Mouse (Mus musculus) thymus, adult 2 months (tissue): Measurements from ENCODE around the gene Syngr4. TPM values are rescaled to one million over a fixed set of nuclear protein-coding genes. Genes with fewer than 3 reads are reported as not detected.
A peak's percentile ranks its signal among the peaks of the same experiment; 100 is the strongest.

Experiments
- DNase-seq: peaks from one replicate; pipeline ENCODE4 v3.0.0; 2021
- H3K27ac ChIP-seq: fragments of 200-500 bp; 2 replicates; pipeline ENCODE4 v1.5.1; 2012; ENCODE audit warnings: low read length, control low read depth; ENCODE audit not compliant: control insufficient read depth, insufficient read depth
- H3K27me3 ChIP-seq: fragments of 200-500 bp; 2 replicates; pipeline ENCODE4 v1.6.1; 2012; ENCODE audit warnings: mild to moderate bottlenecking, low read length, moderate library complexity, mixed read lengths; ENCODE audit not compliant: control insufficient read depth, insufficient read depth
- H3K36me3 ChIP-seq: fragments of 200-500 bp; 2 replicates; pipeline ENCODE4 v1.6.1; 2012; ENCODE audit warnings: mild to moderate bottlenecking, low read length, moderate library complexity; ENCODE audit not compliant: control insufficient read depth, insufficient read depth
- H3K4me1 ChIP-seq: fragments of 200-500 bp; replicated peaks from 2 replicates; pipeline ENCODE4 v1.6.1; 2012; ENCODE audit warnings: low read length; ENCODE audit not compliant: control insufficient read depth, insufficient read depth
- H3K4me3 ChIP-seq: fragments of 200-500 bp; 2 replicates; pipeline ENCODE4 v1.5.1; 2012; ENCODE audit warnings: mild to moderate bottlenecking, low read length, control low read depth, moderate library complexity; ENCODE audit not compliant: control insufficient read depth, insufficient read depth
- CTCF ChIP-seq: fragments of 200-500 bp; IDR thresholded peaks from 2 replicates; pipeline ENCODE4 v1.5.1; 2012; ENCODE audit warnings: mild to moderate bottlenecking, control low read depth, low read length, moderate library complexity, borderline replicate concordance; ENCODE audit not compliant: control insufficient read depth, poor library complexity, insufficient read depth; ENCODE audit errors: extremely low read depth
- POLR2A ChIP-seq: fragments of 200-500 bp; IDR thresholded peaks from 2 replicates; pipeline ENCODE4 v1.6.1; 2012; ENCODE audit warnings: mild to moderate bottlenecking, low read length, control low read depth, moderate library complexity; ENCODE audit not compliant: control insufficient read depth, poor library complexity, insufficient read depth; ENCODE audit errors: extremely low read depth
- WGBS: fragments of 180-500 bp; shearing (Covaris S2); methylation state at CpG from one replicate; pipeline ENCODE4 v1.1.7; 2018; 5-methylcytosine and 5-hydroxymethylcytosine counted together
- polyA plus RNA-seq: library from polyadenylated mRNA; depleted of rRNA; stranded (reverse); fragments of >200 nt; gene quantifications from 2 replicates; pipeline ENCODE4 v1.2.3, GENCODE M21; 2012

Syngr4 gene
- polyA plus RNA-seq, 1 experiment = 2.9 TPM

DNA sequence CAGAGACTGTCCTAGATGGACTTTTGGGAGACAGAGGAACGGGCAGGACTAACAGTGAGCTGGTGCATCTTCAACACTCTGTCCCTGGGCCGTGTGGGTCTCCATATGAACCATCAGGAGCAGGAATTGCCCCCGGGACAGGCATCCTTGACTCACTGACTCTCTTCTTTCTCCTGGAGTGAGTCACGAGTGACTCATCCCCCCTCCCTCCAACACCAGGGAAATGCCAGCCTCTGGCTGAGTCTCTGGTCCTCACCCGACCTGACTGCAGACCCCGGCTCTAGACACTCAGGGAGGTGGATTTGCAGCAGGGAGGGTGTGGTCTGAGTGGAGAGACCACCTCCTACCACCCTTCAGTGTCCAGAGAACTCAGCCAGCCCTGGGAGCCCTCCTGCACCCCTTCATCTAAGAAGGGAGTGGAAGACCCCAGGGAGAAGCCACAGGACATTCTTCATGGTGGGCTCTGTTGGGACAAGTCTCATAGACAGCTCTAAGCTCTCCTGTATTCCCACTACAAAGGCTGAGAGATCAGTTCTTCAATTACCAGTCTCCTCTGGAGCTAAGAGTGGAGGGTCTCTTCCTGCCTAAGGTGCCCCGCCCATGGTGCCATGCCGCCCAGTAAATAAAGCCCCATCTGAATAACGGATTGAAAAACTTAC, 24.2 kb upstream of the Syngr4 start:
- peak; percentile 36 for DNase-seq
- Histone ChIP-seq H3K4me1 (peaks cover 66% of the 10 kb centered on the region), H3K36me3 (no peaks in the 10 kb centered on the region), H3K27ac (peak overlapping the region; percentile 84), H3K27me3 (no peaks in the 10 kb centered on the region), H3K4me3 (peak overlapping the region; percentile 64)
- WGBS = 2% methylated on average over 9 of the region's 9 CpGs
- TF ChIP-seq CTCF (no peak), POLR2A (no peak)

DNA sequence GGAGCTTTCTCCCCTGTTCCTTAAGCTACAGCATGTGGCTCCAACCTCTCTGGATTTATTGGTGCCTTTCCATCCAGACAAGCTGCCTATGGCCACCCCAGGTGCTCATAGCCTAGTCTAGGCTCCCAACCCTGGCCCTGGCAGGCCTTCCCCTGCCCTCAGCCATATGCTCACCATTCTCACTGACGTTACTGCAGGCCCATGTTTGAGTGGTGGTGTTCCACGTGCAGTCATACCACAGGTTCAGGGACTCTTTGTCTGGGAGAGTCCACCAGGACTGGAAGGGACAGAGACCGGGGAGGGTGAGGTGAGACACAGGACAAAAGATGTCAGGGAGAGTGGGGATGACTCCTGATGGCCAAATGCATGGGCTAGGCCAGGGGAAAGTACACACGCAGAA, 23.2 kb upstream of the Syngr4 start:
- Histone ChIP-seq H3K36me3 (no peaks in the 10 kb centered on the region), H3K27me3 (no peaks in the 10 kb centered on the region), H3K27ac (peak overlapping the region; percentile 84), H3K4me1 (peaks cover 73% of the 10 kb centered on the region), H3K4me3 (peak overlapping the region; percentile 64)
- no peak for DNase-seq
- WGBS = 27% methylated on average over 4 of the region's 4 CpGs
- TF ChIP-seq POLR2A = no peak
- no peak for TF ChIP-seq CTCF

DNA sequence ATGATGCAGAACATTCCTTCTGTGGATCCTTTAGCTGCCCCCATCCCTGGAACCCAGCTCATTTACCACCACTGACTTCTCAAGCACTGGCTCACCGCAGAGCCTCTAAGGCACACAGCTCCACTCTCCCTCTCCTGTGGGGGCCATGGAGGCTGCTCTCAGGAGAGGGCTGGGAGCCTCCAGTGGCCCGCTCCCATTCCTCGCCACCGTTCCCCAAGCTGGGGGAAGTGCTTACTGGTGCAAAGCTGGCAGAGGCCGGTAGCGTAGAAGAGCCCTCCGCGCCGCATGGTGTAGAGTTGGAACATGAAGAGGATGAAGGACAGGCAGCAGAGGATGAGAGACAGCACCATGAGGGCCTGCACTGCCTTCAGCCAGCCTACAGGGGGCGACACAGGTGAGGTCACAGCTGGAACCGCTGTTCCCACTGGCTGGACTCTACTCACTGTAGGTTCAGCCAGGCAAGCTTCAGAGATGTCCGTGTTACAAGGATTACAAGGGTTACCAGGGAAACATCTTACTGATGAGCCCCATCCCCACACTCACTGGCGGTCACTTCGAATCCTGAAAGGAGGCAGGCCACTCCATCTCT, 22.7 kb upstream of the Syngr4 start:
- peak; percentile 43 for DNase-seq

DNA sequence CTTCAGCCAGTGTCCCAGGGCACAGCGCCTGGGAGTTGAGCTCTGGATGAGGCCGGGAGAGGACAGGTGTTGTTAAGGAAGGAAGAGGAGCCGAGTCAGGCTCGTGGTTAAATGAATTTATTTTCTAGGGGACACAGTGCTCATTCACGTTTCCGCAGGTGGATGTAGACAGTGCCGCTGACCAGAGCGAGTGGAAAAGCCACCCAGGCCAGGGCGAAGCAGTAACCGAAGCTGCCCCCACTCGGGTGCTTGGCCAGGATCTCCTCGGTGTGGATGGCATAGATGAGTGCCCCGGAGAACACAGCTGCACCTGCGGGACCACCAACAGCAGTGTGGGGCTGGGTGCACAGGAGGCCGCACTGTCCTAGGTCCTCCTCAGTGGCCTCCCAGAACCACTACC, 21.4 kb upstream of the Syngr4 start:
- Histone ChIP-seq H3K36me3 (no peaks in the 10 kb centered on the region), H3K4me3 (no peak overlapping the region), H3K27me3 (no peaks in the 10 kb centered on the region), H3K27ac (peak overlapping the region; percentile 80; the same call in 1 of the 2 replicates), H3K4me1 (peaks cover 75% of the 10 kb centered on the region)
- WGBS = 72% methylated on average over 15 of the region's 15 CpGs
- no peak for DNase-seq
- TF ChIP-seq CTCF (no peak), POLR2A (no peak)

More for the DNA sequence above, 22.7 kb upstream of the Syngr4 start:
- TF ChIP-seq CTCF = peak; percentile 79; the same call in 1 of the 2 replicates
- TF ChIP-seq POLR2A = no peak
- 87% methylated on average over 14 of the region's 14 CpGs for whole genome bisulfite sequencing
- H3K36me3 ChIP-seq = no peaks in the 10 kb centered on the region
- no peak overlapping the region for H3K4me3 ChIP-seq
- H3K4me1 ChIP-seq = peaks cover 76% of the 10 kb centered on the region
- no peaks in the 10 kb centered on the region for H3K27me3 ChIP-seq
- H3K27ac ChIP-seq = no peak overlapping the region

DNA sequence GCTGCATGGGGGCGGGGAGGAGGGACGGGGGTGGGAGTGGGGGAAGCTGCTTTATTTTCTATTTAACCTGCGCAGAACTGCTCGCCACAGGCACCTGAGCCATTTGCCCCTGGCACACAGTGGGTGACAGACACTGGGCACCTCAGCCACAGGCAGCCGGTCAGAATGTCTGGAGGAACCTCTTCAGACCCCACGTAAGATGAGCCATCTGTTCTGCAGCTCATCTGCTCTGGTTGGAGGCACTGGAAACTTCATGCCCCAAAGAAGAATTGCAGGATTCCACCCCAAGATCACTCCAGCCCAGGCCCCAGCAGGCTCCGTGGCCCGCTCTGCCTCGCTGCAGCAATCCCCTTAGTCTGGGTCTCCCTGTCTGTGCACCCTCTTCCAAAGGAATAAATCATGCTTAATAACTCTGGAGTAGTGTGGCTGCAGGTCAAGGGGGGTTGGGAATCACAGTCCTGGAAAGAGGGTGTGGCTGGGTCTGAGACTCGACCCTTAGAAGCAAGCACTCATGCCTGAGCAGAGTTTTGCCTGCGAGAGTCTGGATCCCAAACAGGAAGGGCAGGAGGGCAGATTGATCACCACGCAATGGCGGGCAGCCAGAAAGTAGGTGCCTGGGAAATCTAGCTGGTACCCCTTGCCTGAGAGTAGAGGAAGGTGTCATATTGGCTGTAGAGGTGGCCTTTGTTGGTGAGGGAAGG, 20.6 kb upstream of the Syngr4 start:
- Histone ChIP-seq H3K4me3 (peak overlapping the region; percentile 36), H3K36me3 (no peaks in the 10 kb centered on the region), H3K4me1 (peaks cover 67% of the 10 kb centered on the region), H3K27ac (peak overlapping the region; percentile 80), H3K27me3 (no peaks in the 10 kb centered on the region)
- 0 out of 2 replicates have a peak, but pooled peaks have one; percentile 2 for TF ChIP-seq CTCF
- no peak for TF ChIP-seq POLR2A
- no peak for DNase-seq
- WGBS = 25% methylated on average over 13 of the region's 13 CpGs
